Mouse (Mus musculus): Measurements from ENCODE around the gene Hist1h1c. TPM values are rescaled to one million over a fixed set of nuclear protein-coding genes. Genes with fewer than 3 reads are reported as not detected.
"Not testable (repeated sequence)": the region's sequence is repeated elsewhere in the genome, so short reads cannot be mapped to it uniquely, and the experiment has no call there.

The Hist1h1c gene
- polyA plus RNA-seq, 1 experiment from 2014 or later, result 30.8 TPM

GRCm38 (mm10) chr13:23745381-23746161 is 7.0 kb downstream of the Hist1h1c start, which contains the start of gene Hist1h3c:
Gene Hist1h3c, minus strand, starts transcription at chr13:23745602.
- under 1% methylated on average over 21 of the region's 28 CpGs for whole genome bisulfite sequencing
- Histone ChIP-seq H3K9me3 (ENCODE audit: control insufficient read depth, low read length) (no peaks in the 10 kb centered on the region), H3K9ac (ENCODE audit: low read length) (peak within 1 kb of the TSS; percentile 89), H3K4me1 (replicated peaks; ENCODE audit: control insufficient read depth, insufficient read depth, low read length) (peaks cover 20% of the 10 kb centered on the region), H3K27me3 (replicated peaks; ENCODE audit: control insufficient read depth, insufficient read depth, low read length) (no peaks in the 10 kb centered on the region), H3K4me2 (ENCODE audit: low read length) (peak within 1 kb of the TSS; percentile 92), H3K27ac (ENCODE audit: low read depth) (peak within 1 kb of the TSS; percentile 100), H3K36me3 (ENCODE audit: control insufficient read depth, insufficient read depth, low read length) (no peaks in the 10 kb centered on the region), H3K4me3 (ENCODE audit: low read depth, low read length) (peak within 1 kb of the TSS; percentile 44)
- peak; percentile 67 for ATAC-seq (replicated peaks; ENCODE audit: low FRiP score, low TSS enrichment, low read depth)
- peak; percentile 88 for DNase-seq (ENCODE audit: low spot score)

GRCm38 (mm10) chr13:23746201-23747080 is 7.8 kb downstream of the Hist1h1c start, which contains the start of gene Hist1h2bb:
Gene Hist1h2bb, plus strand, starts transcription at chr13:23746734.
- H3K36me3 ChIP-seq (ENCODE audit: control insufficient read depth, insufficient read depth, low read length); H3K27me3 ChIP-seq (replicated peaks; ENCODE audit: control insufficient read depth, insufficient read depth, low read length); H3K9me3 ChIP-seq (ENCODE audit: control insufficient read depth, low read length): not testable (repeated sequence)
- DNase-seq (ENCODE audit: low spot score), result peak; percentile 91
- H3K27ac ChIP-seq (ENCODE audit: low read depth), result peak within 1 kb of the TSS; percentile 100
- WGBS, result under 1% methylated on average over 38 of the region's 58 CpGs
- peaks cover 19% of the 10 kb centered on the region for H3K4me1 ChIP-seq (replicated peaks; ENCODE audit: control insufficient read depth, insufficient read depth, low read length)
- ATAC-seq (replicated peaks; ENCODE audit: low FRiP score, low TSS enrichment, low read depth), result peak; percentile 89
- H3K4me3 ChIP-seq (ENCODE audit: low read depth, low read length), result peak within 1 kb of the TSS; percentile 44
- peak within 1 kb of the TSS; percentile 89 for H3K9ac ChIP-seq (ENCODE audit: low read length)
- peak within 1 kb of the TSS; percentile 92 for H3K4me2 ChIP-seq (ENCODE audit: low read length)

- Histone ChIP-seq H3K4me2 (ENCODE audit: low read length) (peak overlapping the region; percentile 92), H3K4me1 (replicated peaks; ENCODE audit: control insufficient read depth, insufficient read depth, low read length) (peaks cover 22% of the 10 kb centered on the region), H3K27ac (ENCODE audit: low read depth) (peak overlapping the region; percentile 100), H3K4me3 (ENCODE audit: low read depth, low read length) (peak overlapping the region; percentile 44), H3K9ac (ENCODE audit: low read length) (peak overlapping the region; percentile 89), H3K36me3 (ENCODE audit: control insufficient read depth, insufficient read depth, low read length) (no peaks in the 10 kb centered on the region), H3K27me3 (replicated peaks; ENCODE audit: control insufficient read depth, insufficient read depth, low read length) (no peaks in the 10 kb centered on the region), H3K9me3 (ENCODE audit: control insufficient read depth, low read length) (no peaks in the 10 kb centered on the region)
- ATAC-seq (replicated peaks; ENCODE audit: low FRiP score, low TSS enrichment, low read depth) (no peak), DNase-seq (ENCODE audit: low spot score) (peak; percentile 70)
- WGBS, result 6% methylated on average over 10 of the region's 13 CpGs
Measured at GRCm38 (mm10) chr13:23747081-23747891, 8.7 kb downstream of the Hist1h1c start.

- no peaks in the 10 kb centered on the region for H3K9me3 ChIP-seq (ENCODE audit: control insufficient read depth, low read length)
- H3K27me3 ChIP-seq (replicated peaks; ENCODE audit: control insufficient read depth, insufficient read depth, low read length), result no peaks in the 10 kb centered on the region
- peak overlapping the region; percentile 92 for H3K4me2 ChIP-seq (ENCODE audit: low read length)
- no peaks in the 10 kb centered on the region for H3K36me3 ChIP-seq (ENCODE audit: control insufficient read depth, insufficient read depth, low read length)
- H3K27ac ChIP-seq (ENCODE audit: low read depth), result peak overlapping the region; percentile 100
- ATAC-seq (replicated peaks; ENCODE audit: low FRiP score, low TSS enrichment, low read depth) (no peak), DNase-seq (ENCODE audit: low spot score) (no peak)
- peak overlapping the region; percentile 44 for H3K4me3 ChIP-seq (ENCODE audit: low read depth, low read length)
- peak overlapping the region; percentile 89 for H3K9ac ChIP-seq (ENCODE audit: low read length)
- H3K4me1 ChIP-seq (replicated peaks; ENCODE audit: control insufficient read depth, insufficient read depth, low read length), result peaks cover 24% of the 10 kb centered on the region
- WGBS, result 9% methylated on average over 4 of the region's 4 CpGs
Measured at GRCm38 (mm10) chr13:23747892-23748288, 9.3 kb downstream of the Hist1h1c start.

- Histone ChIP-seq H3K4me1 (replicated peaks; ENCODE audit: control insufficient read depth, insufficient read depth, low read length) (peaks cover 18% of the 10 kb centered on the region), H3K27me3 (replicated peaks; ENCODE audit: control insufficient read depth, insufficient read depth, low read length) (no peaks in the 10 kb centered on the region), H3K4me2 (ENCODE audit: low read length) (no peak overlapping the region), H3K9me3 (ENCODE audit: control insufficient read depth, low read length) (no peaks in the 10 kb centered on the region), H3K4me3 (ENCODE audit: low read depth, low read length) (no peak overlapping the region), H3K36me3 (ENCODE audit: control insufficient read depth, insufficient read depth, low read length) (no peaks in the 10 kb centered on the region), H3K9ac (ENCODE audit: low read length) (no peak overlapping the region), H3K27ac (ENCODE audit: low read depth) (peak overlapping the region; percentile 94)
- 87% methylated on average over 5 of the region's 5 CpGs for WGBS
- DNase-seq (ENCODE audit: low spot score) (no peak), ATAC-seq (replicated peaks; ENCODE audit: low FRiP score, low TSS enrichment, low read depth) (no peak)
Measured at GRCm38 (mm10) chr13:23749563-23750121, 11.0 kb downstream of the Hist1h1c start.

- H3K9me3 ChIP-seq (ENCODE audit: control insufficient read depth, low read length); H3K27me3 ChIP-seq (replicated peaks; ENCODE audit: control insufficient read depth, insufficient read depth, low read length); H3K36me3 ChIP-seq (ENCODE audit: control insufficient read depth, insufficient read depth, low read length): not testable (repeated sequence)
- Histone ChIP-seq H3K4me2 (ENCODE audit: low read length) (peak within 1 kb of the TSS; percentile 56), H3K9ac (ENCODE audit: low read length) (peak within 1 kb of the TSS; percentile 62), H3K27ac (ENCODE audit: low read depth) (peak within 1 kb of the TSS; percentile 94), H3K4me1 (replicated peaks; ENCODE audit: control insufficient read depth, insufficient read depth, low read length) (peaks cover 18% of the 10 kb centered on the region), H3K4me3 (ENCODE audit: low read depth, low read length) (peak within 1 kb of the TSS; percentile 40)
- WGBS, result under 1% methylated on average over 27 of the region's 47 CpGs
- ATAC-seq (replicated peaks; ENCODE audit: low FRiP score, low TSS enrichment, low read depth), result peak; percentile 41
- peak; percentile 84 for DNase-seq (ENCODE audit: low spot score)
Measured at GRCm38 (mm10) chr13:23750839-23751477, 12.3 kb downstream of the Hist1h1c start, which contains the start of gene Hist1h2ab. Gene Hist1h2ab, plus strand, starts transcription at chr13:23751126.

GRCm38 (mm10) chr13:23751478-23751956 is 12.9 kb downstream of the Hist1h1c start:
- Histone ChIP-seq H3K27ac (ENCODE audit: low read depth) (peak overlapping the region; percentile 94), H3K27me3 (replicated peaks; ENCODE audit: control insufficient read depth, insufficient read depth, low read length) (no peaks in the 10 kb centered on the region), H3K9ac (ENCODE audit: low read length) (peak overlapping the region; percentile 62), H3K36me3 (ENCODE audit: control insufficient read depth, insufficient read depth, low read length) (no peaks in the 10 kb centered on the region), H3K9me3 (ENCODE audit: control insufficient read depth, low read length) (no peaks in the 10 kb centered on the region), H3K4me3 (ENCODE audit: low read depth, low read length) (peak overlapping the region; percentile 40), H3K4me2 (ENCODE audit: low read length) (peak overlapping the region; percentile 56), H3K4me1 (replicated peaks; ENCODE audit: control insufficient read depth, insufficient read depth, low read length) (peaks cover 18% of the 10 kb centered on the region)
- under 1% methylated on average over 11 of the region's 11 CpGs for WGBS
- DNase-seq (ENCODE audit: low spot score), result no peak
- 0 out of 2 replicates have a peak, but pooled peaks have one; percentile 28 for ATAC-seq (replicated peaks; ENCODE audit: low FRiP score, low TSS enrichment, low read depth)
